ENCODE assay signal across 25 mouse cellular contexts in the genomic region with DNA sequence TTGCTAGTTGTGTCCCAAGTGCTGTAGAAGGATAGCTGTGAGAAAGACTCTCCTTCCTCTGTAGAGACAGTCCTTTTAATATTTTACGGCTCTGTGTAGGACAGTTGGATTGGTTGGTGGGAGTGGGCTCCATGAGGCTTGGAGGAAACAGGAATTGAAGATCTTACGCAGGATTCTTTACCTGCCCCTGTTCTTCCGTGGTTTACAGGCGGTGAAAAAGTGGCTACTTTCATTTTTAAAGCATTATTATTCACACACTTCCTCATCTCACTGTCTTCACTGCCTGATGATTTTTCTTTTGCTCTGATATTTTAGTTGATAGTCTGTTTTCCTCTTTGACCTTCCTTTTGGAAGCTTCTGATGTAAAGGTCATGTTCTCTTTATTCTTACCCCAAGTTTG. TPM values are rescaled to one million over a fixed set of nuclear protein-coding genes. Genes with fewer than 3 reads are reported as not detected.
A peak's percentile ranks its signal among the peaks of the same experiment; 100 is the strongest.
DNase-seq lines count a peak whose midpoint lies in the region; ATAC-seq and TF ChIP-seq lines count a peak whose summit lies in the region.
"Had no signal": no experiment of that assay in that cellular context is flagged by ENCODE, and none has a peak within 500 bp of the region (broad histone marks: within the 10 kb centered on the region; RNA-seq: fewer than 3 reads in every experiment).

No protein-coding gene starts in this region.

- ATAC-seq in midbrain, embryonic 11.5 days (ENCODE audit: low FRiP score), result no peak
- ATAC-seq in megakaryocyte-erythroid progenitor cell, adult 5-6 weeks (replicated peaks; ENCODE audit: low FRiP score, low TSS enrichment, poor library complexity, severe bottlenecking), result no peak
- no peak for ATAC-seq in neural tube, embryonic 15.5 days (ENCODE audit: low FRiP score)
- no peak for ATAC-seq in erythroid progenitor cell, adult 5-6 weeks (replicated peaks; ENCODE audit: low FRiP score, poor library complexity, severe bottlenecking)
- ATAC-seq: forebrain, embryonic 15.5 days; inflammation-experienced regulatory T-cells, adult 6 months; Patski had no signal

- H3K9me3 ChIP-seq in midbrain, embryonic 11.5 days (ENCODE audit: control insufficient read depth, low read length), result no peaks in the 10 kb centered on the region
- H3K9me3 ChIP-seq in midbrain, embryonic 10.5 days (replicated peaks), result no peaks in the 10 kb centered on the region
- peaks cover 7% of the 10 kb centered on the region for H3K9me3 ChIP-seq in megakaryocyte, embryonic 14.5 days
- no peaks in the 10 kb centered on the region for H3K9me3 ChIP-seq in neural tube, embryonic 15.5 days (replicated peaks)
- H3K9me3 ChIP-seq: embryonic facial prominence, embryonic 15.5 days; forebrain, embryonic 15.5 days; heart, embryonic 12.5 days; hindbrain, embryonic 15.5 days had no signal

- peaks cover 2% of the 10 kb centered on the region; the same call in 1 of the 2 replicates for H3K4me1 ChIP-seq in midbrain, embryonic 11.5 days (ENCODE audit: control insufficient read depth, insufficient read depth, low read length)
- H3K4me1 ChIP-seq in midbrain, embryonic 10.5 days, result peaks cover 9% of the 10 kb centered on the region
- H3K4me1 ChIP-seq in bone marrow macrophage, adult 2 months (ENCODE audit: control insufficient read depth, insufficient read depth, low read length), result no peaks in the 10 kb centered on the region
- peaks cover 12% of the 10 kb centered on the region for H3K4me1 ChIP-seq in megakaryocyte, embryonic 14.5 days
- peaks cover 7% of the 10 kb centered on the region for H3K4me1 ChIP-seq in neural tube, embryonic 15.5 days

- no peak overlapping the region for H3K9ac ChIP-seq in midbrain, embryonic 11.5 days (ENCODE audit: low read length)
- no peak overlapping the region for H3K9ac ChIP-seq in neural tube, embryonic 15.5 days (replicated peaks)
- H3K9ac ChIP-seq: embryonic facial prominence, embryonic 15.5 days; forebrain, embryonic 15.5 days; heart, embryonic 12.5 days; hindbrain, embryonic 15.5 days had no signal

- peaks cover 9% of the 10 kb centered on the region; the same call in 1 of the 2 replicates for H3K27me3 ChIP-seq in midbrain, embryonic 11.5 days (ENCODE audit: control insufficient read depth, insufficient read depth, low read length)
- peaks cover 46% of the 10 kb centered on the region for H3K27me3 ChIP-seq in midbrain, embryonic 10.5 days (ENCODE audit: low read depth, poor library complexity, severe bottlenecking)
- H3K27me3 ChIP-seq in megakaryocyte, embryonic 14.5 days (replicated peaks), result peaks cover 16% of the 10 kb centered on the region
- peaks cover 3% of the 10 kb centered on the region; the same call in 1 of the 2 replicates for H3K27me3 ChIP-seq in neural tube, embryonic 15.5 days (replicated peaks)
- H3K27me3 ChIP-seq: forebrain, embryonic 15.5 days had no signal

- DNase-seq in midbrain, embryonic 11.5 days (ENCODE audit: low spot score, missing footprints), result peak; percentile 70
- no peak for DNase-seq in midbrain, embryonic 10.5 days (ENCODE audit: low spot score)
- DNase-seq: adrenal gland, adult 2 months; adrenal gland, postnatal 25 days; cerebellum, adult 2 months; cerebellum, postnatal 10 days; embryo, embryonic 11 days; gastrocnemius, postnatal 36 days had no signal

- no peak overlapping the region for H3K4me2 ChIP-seq in midbrain, embryonic 11.5 days
- no peak overlapping the region for H3K4me2 ChIP-seq in neural tube, embryonic 15.5 days
- H3K4me2 ChIP-seq: embryonic facial prominence, embryonic 15.5 days; forebrain, embryonic 15.5 days; heart, embryonic 12.5 days; hindbrain, embryonic 15.5 days had no signal

- no peak for TF ChIP-seq POLR2A in bone marrow macrophage, adult 2 months (IDR thresholded peaks at IDR 0.05; ENCODE audit: borderline replicate concordance, low read depth, low read length)

- H3K27ac ChIP-seq in midbrain, embryonic 11.5 days (ENCODE audit: low read depth, low read length), result no peak overlapping the region
- H3K27ac ChIP-seq in midbrain, embryonic 10.5 days (replicated peaks), result no peak overlapping the region
- H3K27ac ChIP-seq in bone marrow macrophage, adult 2 months (ENCODE audit: insufficient read depth, low read depth, low read length), result no peak overlapping the region
- H3K27ac ChIP-seq in neural tube, embryonic 15.5 days (replicated peaks), result no peak overlapping the region
- H3K27ac ChIP-seq: embryonic facial prominence, embryonic 15.5 days; forebrain, embryonic 15.5 days; hindbrain, embryonic 15.5 days had no signal

- WGBS in midbrain, embryonic 11.5 days, result 81% methylated on average over 4 of the region's 4 CpGs
- WGBS in midbrain, embryonic 10.5 days, result 90% methylated on average over 4 of the region's 4 CpGs
- 86% methylated on average over 4 of the region's 4 CpGs for WGBS in neural tube, embryonic 15.5 days

- no peak for TF ChIP-seq CTCF in bone marrow macrophage, adult 2 months (IDR thresholded peaks at IDR 0.05; ENCODE audit: low read depth, low read length)

- H3K4me3 ChIP-seq in midbrain, embryonic 11.5 days (ENCODE audit: low read depth, low read length), result no peak overlapping the region
- H3K4me3 ChIP-seq in midbrain, embryonic 10.5 days, result no peak overlapping the region
- H3K4me3 ChIP-seq in bone marrow macrophage, adult 2 months (ENCODE audit: insufficient read depth, low read length), result peak overlapping the region; percentile 56
- H3K4me3 ChIP-seq in megakaryocyte, embryonic 14.5 days (replicated peaks), result peak overlapping the region; percentile 68
- no peak overlapping the region for H3K4me3 ChIP-seq in neural tube, embryonic 15.5 days (replicated peaks)
- H3K4me3 ChIP-seq: embryonic facial prominence, embryonic 15.5 days; erythroblast, embryonic 14.5 days; forebrain, embryonic 15.5 days; heart, embryonic 12.5 days; hindbrain, embryonic 15.5 days had no signal

- no peaks in the 10 kb centered on the region for H3K36me3 ChIP-seq in midbrain, embryonic 11.5 days (ENCODE audit: control insufficient read depth, insufficient read depth, low read length)
- no peaks in the 10 kb centered on the region for H3K36me3 ChIP-seq in midbrain, embryonic 10.5 days
- H3K36me3 ChIP-seq in megakaryocyte, embryonic 14.5 days (replicated peaks; ENCODE audit: low read length), result no peaks in the 10 kb centered on the region
- no peaks in the 10 kb centered on the region for H3K36me3 ChIP-seq in neural tube, embryonic 15.5 days
- H3K36me3 ChIP-seq: embryonic facial prominence, embryonic 15.5 days; forebrain, embryonic 15.5 days; heart, embryonic 12.5 days; hindbrain, embryonic 15.5 days had no signal

RNA-seq across cellular contexts. Expression of gene Tbr1, which starts 17.5 kb away (rescaled TPM):
- polyA plus RNA-seq in midbrain, embryonic 11.5 days (2014; fragmentation: Nextera tagmentation; extraction: Ambion mirVana), result 0.52 and 2.1 TPM in 2 replicates
- polyA plus RNA-seq in midbrain, embryonic 10.5 days (2016; fragmentation: Nextera tagmentation; extraction: Ambion mirVana), result 0.23 and 0.26 TPM in 2 replicates
- 0.40 and 0.59 TPM in 2 replicates for polyA plus RNA-seq in bone marrow macrophage, adult 2 months (2012; ENCODE audit: insufficient read depth, insufficient read length, missing spikeins)
- 0.38 TPM in 1 of 2 replicates, not detected in the other for polyA plus RNA-seq in megakaryocyte, embryonic 14.5 days (2012; ENCODE audit: insufficient read depth, low replicate concordance)
- 0.55 TPM in 1 of 2 replicates, not detected in the other for total RNA-seq in megakaryocyte-erythroid progenitor cell, adult 5-6 weeks (2014; fragmentation: Nextera tagmentation)
- total RNA-seq in megakaryocyte-erythroid progenitor cell, adult 5-6 weeks (2017), result 0.19 and 1.1 TPM in 2 replicates
- polyA plus RNA-seq in neural tube, embryonic 15.5 days (2015; fragmentation: Nextera tagmentation; extraction: Ambion mirVana), result 0.06 and 0.13 TPM in 2 replicates
- total RNA-seq in erythroid progenitor cell, adult 5-6 weeks (2015; ENCODE audit: low replicate concordance), result not detected in 2 replicates
- total RNA-seq in erythroid progenitor cell, adult 5-6 weeks (2017; ENCODE audit: low replicate concordance), result not detected in 2 replicates
- total RNA-seq: adrenal gland, adult 2 months; adrenal gland, postnatal 25 days; gastrocnemius, adult 8-10 months; gastrocnemius, postnatal 36 days; heart, adult 8-10 months; heart, postnatal 25 days had no signal
- polyA plus RNA-seq: erythroblast, embryonic 14.5 days; heart, embryonic 12.5 days; heart, embryonic 16.5 days; hindbrain, embryonic 11.5 days; inflammation-experienced regulatory T-cells, adult 6 months had no signal

Comparison
In these comparisons a context has a peak if more than half of its experiments do, and no peak if none do; other contexts are left out.
1. H3K4me3 ChIP-seq: peak in bone marrow macrophage, adult 2 months (single experiment) and megakaryocyte, embryonic 14.5 days (single experiment); none in midbrain, embryonic 11.5 days (single experiment), midbrain, embryonic 10.5 days (single experiment) and neural tube, embryonic 15.5 days (single experiment).